ENCODE assay signal across 11 mouse cellular contexts in the genomic region with DNA sequence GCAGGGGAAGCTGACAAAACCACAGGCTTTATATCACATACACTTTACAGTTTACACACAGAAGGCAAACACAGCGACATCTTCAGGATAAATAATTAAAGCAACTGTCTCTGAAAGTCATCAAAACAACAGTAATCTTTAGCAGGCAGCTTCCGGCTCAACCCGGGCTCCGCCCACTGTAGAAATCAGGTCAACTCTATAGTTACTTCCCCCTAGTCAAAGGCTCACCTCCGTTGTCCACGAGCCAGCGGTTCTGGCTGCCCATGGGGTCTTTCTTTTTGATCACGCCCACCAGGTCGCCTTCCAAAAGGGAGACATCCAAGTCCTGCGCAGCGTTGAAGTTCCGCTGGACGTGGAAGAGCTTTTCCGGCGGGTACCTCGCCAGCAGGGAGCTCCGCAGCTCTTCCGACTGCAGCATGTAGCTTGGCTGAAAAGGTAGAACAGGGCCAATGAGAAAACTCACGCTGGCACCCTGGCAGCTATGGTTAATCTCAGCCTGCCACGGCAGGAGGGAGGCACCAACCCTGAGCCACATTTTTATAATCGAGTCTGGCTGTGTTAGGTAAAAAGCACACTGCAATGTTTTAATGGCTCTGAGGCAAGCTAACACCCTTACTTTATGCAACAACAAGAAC.
DNase-seq lines count a peak whose midpoint lies in the region; ATAC-seq and TF ChIP-seq lines count a peak whose summit lies in the region.
"Had no signal": no experiment of that assay in that cellular context is flagged by ENCODE, and none has a peak within 500 bp of the region (broad histone marks: within the 10 kb centered on the region; RNA-seq: fewer than 3 reads in every experiment).

No protein-coding gene starts in this region.

- H3K9ac ChIP-seq in CH12.LX (ENCODE audit: insufficient read depth, low read depth): peak overlapping the region; percentile 59
- no peak overlapping the region for H3K9ac ChIP-seq in heart, embryonic 11.5 days (ENCODE audit: low read depth, low read length)
- H3K9ac ChIP-seq: forebrain, embryonic 12.5 days; liver, embryonic 13.5 days had no signal

- intact Hi-C loops in heart, postnatal 36 days (cut with DNase I): loop anchor here (2.0 to 5.0 kb wide), 2 partner anchors 89 to 105 kb away; a partner anchor contains a TSS
- intact Hi-C loops in heart, postnatal 10 days (cut with DNase I): loop anchor here (5.0 kb wide), 3 partner anchors 55 to 105 kb away; a partner anchor contains a TSS

- peak overlapping the region; percentile 10 to 55 (median 52) for H3K4me3 ChIP-seq in CH12.LX (replicated peaks in 1 of 3; ENCODE audit: low read depth in 2 of 3, low read length in 2 of 3, poor library complexity in 1 of 3)
- H3K4me3 ChIP-seq in heart, embryonic 11.5 days (ENCODE audit: low read depth, low read length): no peak overlapping the region
- H3K4me3 ChIP-seq: forebrain, embryonic 12.5 days; liver, embryonic 13.5 days had no signal

- peaks cover 14 to 66% of the 10 kb centered on the region in 2 experiments for H3K36me3 ChIP-seq in CH12.LX (replicated peaks in 1 of 2; ENCODE audit: control insufficient read depth in 1 of 2, insufficient read depth in 1 of 2, low read length in 1 of 2)
- H3K36me3 ChIP-seq in heart, embryonic 11.5 days (ENCODE audit: control insufficient read depth, insufficient read depth, low read length): peaks cover 40% of the 10 kb centered on the region

- peak; percentile 73 for TF ChIP-seq POLR2A in CH12.LX (IDR thresholded peaks at IDR 0.05; ENCODE audit: low read depth, low read length)

- DNase-seq in A20 (ENCODE audit: low read depth, low spot score) (peak; percentile 95), CH12.LX (ENCODE audit: extremely low read depth) (peak; percentile 84)
- DNase-seq in cerebellum, adult 11-12 months: peak; percentile 48
- DNase-seq in kidney, postnatal 36 days: peak; percentile 32 to 48
- no peak for DNase-seq in heart, postnatal 36 days
- no peak for DNase-seq in layer of hippocampus, postnatal 10 days (ENCODE audit: low spot score in 2 of 2)
- no peak for DNase-seq in heart, postnatal 10 days
- DNase-seq: liver, embryonic 13.5 days; right cerebral cortex, postnatal 14 days had no signal

- dilution Hi-C loops in CH12.LX (cut with MboI; ENCODE audit: extremely low pct_ligation_motif_present, extremely low pct_unique_long_range_greater_than_20kb, low sequenced_read_pairs): no loop called here

- ATAC-seq in heart, embryonic 11.5 days (replicated peaks; ENCODE audit: insufficient number of reproducible peaks, low FRiP score, low TSS enrichment): no peak

- peak overlapping the region; percentile 98 for H3K4me2 ChIP-seq in CH12.LX (ENCODE audit: insufficient read depth, low read depth, poor library complexity, severe bottlenecking)
- no peak overlapping the region for H3K4me2 ChIP-seq in heart, embryonic 11.5 days
- H3K4me2 ChIP-seq: forebrain, embryonic 12.5 days; liver, embryonic 13.5 days had no signal

- 80% methylated on average over 21 of the region's 21 CpGs for WGBS in heart, embryonic 11.5 days (ENCODE audit: insufficient replicate concordance)

- no peaks in the 10 kb centered on the region for H3K9me3 ChIP-seq in CH12.LX (replicated peaks; ENCODE audit: low read length)
- H3K9me3 ChIP-seq in heart, embryonic 11.5 days (replicated peaks; ENCODE audit: control insufficient read depth, low read length): no peaks in the 10 kb centered on the region
- H3K9me3 ChIP-seq: forebrain, embryonic 12.5 days; liver, embryonic 13.5 days had no signal

- in situ Hi-C loops in CH12.LX (cut with MboI; ENCODE audit: low pct_ligation_motif_present, low pct_unique_long_range_greater_than_20kb, low sequenced_read_pairs): no loop called here

- no peak for TF ChIP-seq EP300 in CH12.LX (IDR thresholded peaks at IDR 0.05; ENCODE audit: low read length)

- H3K4me1 ChIP-seq in CH12.LX (ENCODE audit: control insufficient read depth in 1 of 2, insufficient read depth in 2 of 2): peaks cover 2 to 14% of the 10 kb centered on the region in 2 experiments; a peak in 3 of 4 replicates
- no peaks in the 10 kb centered on the region for H3K4me1 ChIP-seq in heart, embryonic 11.5 days (ENCODE audit: control insufficient read depth, insufficient read depth, low read length)
- H3K4me1 ChIP-seq: forebrain, embryonic 12.5 days; liver, embryonic 13.5 days had no signal

- H3K79me2 ChIP-seq in CH12.LX (replicated peaks; ENCODE audit: control insufficient read depth, extremely low read depth, insufficient read depth, poor library complexity, severe bottlenecking): no peaks in the 10 kb centered on the region

- no peak; the same call in 1 of the 2 replicates for TF ChIP-seq RAD21 in CH12.LX (IDR thresholded peaks at IDR 0.05; ENCODE audit: low read depth, low read length)

- TF ChIP-seq CTCF in CH12.LX (conservative IDR thresholded peaks at IDR 0.05 in 1 of 2, IDR thresholded peaks at IDR 0.05 in 1 of 2; ENCODE audit: low read depth in 2 of 2, low read length in 2 of 2): peak in 1 of 2 experiments; percentile 53; a peak in 2 of 4 replicates

- H3K27ac ChIP-seq in CH12.LX (ENCODE audit: insufficient read depth, low read depth): peak overlapping the region; percentile 60
- no peak overlapping the region for H3K27ac ChIP-seq in heart, embryonic 11.5 days (ENCODE audit: low read depth, low read length)
- H3K27ac ChIP-seq: forebrain, embryonic 12.5 days; liver, embryonic 13.5 days had no signal

- H3K27me3 ChIP-seq in CH12.LX (replicated peaks): no peaks in the 10 kb centered on the region
- H3K27me3 ChIP-seq in heart, embryonic 11.5 days (ENCODE audit: control insufficient read depth, insufficient read depth, low read length): no peaks in the 10 kb centered on the region
- H3K27me3 ChIP-seq: forebrain, embryonic 12.5 days; liver, embryonic 13.5 days had no signal

TF ChIP-seq in CH12.LX, 34 proteins besides CTCF, POLR2A, EP300 and RAD21:
- TF ChIP-seq MXI1 (IDR thresholded peaks at IDR 0.05; ENCODE audit: low read depth, low read length) (peak; percentile 58; the same call in 1 of the 2 replicates), PAX5 (IDR thresholded peaks at IDR 0.05; ENCODE audit: low read length) (no peak), USF2 (conservative IDR thresholded peaks at IDR 0.05; ENCODE audit: low read depth, low read length) (no peak), MAFK (IDR thresholded peaks at IDR 0.05; ENCODE audit: insufficient replicate concordance, low read length) (no peak), CHD2 (IDR thresholded peaks at IDR 0.05; ENCODE audit: low read length) (no peak), MAX (IDR thresholded peaks at IDR 0.05; ENCODE audit: low read length) (no peak; the same call in 1 of the 2 replicates), CHD1 (IDR thresholded peaks at IDR 0.05; ENCODE audit: low read depth, low read length) (no peak), ZC3H11A (IDR thresholded peaks at IDR 0.05; ENCODE audit: low read depth, low read length) (no peak), NELFE (IDR thresholded peaks at IDR 0.05; ENCODE audit: low read depth, low read length) (peak; percentile 54; the same call in 1 of the 2 replicates), HCFC1 (IDR thresholded peaks at IDR 0.05; ENCODE audit: low read depth, low read length) (no peak), ZNF384 (IDR thresholded peaks at IDR 0.05; ENCODE audit: low read depth, low read length) (no peak), ZKSCAN1 (IDR thresholded peaks at IDR 0.05; ENCODE audit: borderline replicate concordance, low read depth, low read length) (no peak), JUND (conservative IDR thresholded peaks at IDR 0.05; ENCODE audit: low read depth, low read length) (no peak), TCF12 (IDR thresholded peaks at IDR 0.05; ENCODE audit: low read depth, low read length) (no peak), UBTF (IDR thresholded peaks at IDR 0.05; ENCODE audit: low read depth, low read length) (no peak), MAZ (IDR thresholded peaks at IDR 0.05; ENCODE audit: low read depth, low read length) (no peak), KAT2A (IDR thresholded peaks at IDR 0.05; ENCODE audit: insufficient replicate concordance, low read length) (no peak), BHLHE40 (IDR thresholded peaks at IDR 0.05; ENCODE audit: low read depth, low read length) (no peak), IRF4 (IDR thresholded peaks at IDR 0.05; ENCODE audit: low read depth, low read length) (0 out of 2 replicates have a peak, but pooled peaks have one; percentile 4), USF1 (IDR thresholded peaks at IDR 0.05; ENCODE audit: low read depth, low read length) (no peak), NRF1 (IDR thresholded peaks at IDR 0.05; ENCODE audit: low read depth, low read length) (no peak), SIN3A (IDR thresholded peaks at IDR 0.05; ENCODE audit: low read length) (no peak; the same call in 1 of the 2 replicates), GABPA (IDR thresholded peaks at IDR 0.05; ENCODE audit: insufficient replicate concordance, low read depth, low read length) (no peak), TBP (conservative IDR thresholded peaks at IDR 0.05; ENCODE audit: low read depth, low read length) (no peak), ETS1 (conservative IDR thresholded peaks at IDR 0.05; ENCODE audit: low read depth, low read length) (no peak), ELF1 (IDR thresholded peaks at IDR 0.05; ENCODE audit: low read depth, low read length) (peak; percentile 73), SMC3 (IDR thresholded peaks at IDR 0.05; ENCODE audit: low read depth, low read length) (peak; percentile 29; the same call in 1 of the 2 replicates), RCOR1 (conservative IDR thresholded peaks at IDR 0.05; ENCODE audit: low read depth, low read length) (no peak), JUN (IDR thresholded peaks at IDR 0.05; ENCODE audit: insufficient read depth, low read depth, low read length) (no peak), MYC (IDR thresholded peaks at IDR 0.05; ENCODE audit: low read depth, low read length) (no peak), MEF2A (IDR thresholded peaks at IDR 0.05; ENCODE audit: borderline replicate concordance, low read depth, low read length) (0 out of 2 replicates have a peak, but pooled peaks have one; percentile 11), ZMIZ1 (IDR thresholded peaks at IDR 0.05; ENCODE audit: low read depth, low read length) (no peak), POLR2AphosphoS2 (IDR thresholded peaks at IDR 0.05; ENCODE audit: low read depth, low read length) (no peak), E2F4 (IDR thresholded peaks at IDR 0.05; ENCODE audit: insufficient replicate concordance, low read depth, low read length) (no peak)

Comparison
In these comparisons a context has a peak if more than half of its experiments do, and no peak if none do; other contexts are left out.
1. DNase-seq: peak in A20 (single experiment), CH12.LX (single experiment), cerebellum, adult 11-12 months (single experiment) and kidney, postnatal 36 days (2 of 2); none in heart, postnatal 36 days (0 of 2), layer of hippocampus, postnatal 10 days (0 of 2) and heart, postnatal 10 days (0 of 2).